In genomic region chr14:72942571-72942970, GRCm38 (mm10) we compare ENCODE assay signal across 25 mouse cellular contexts.
"Had no signal": no experiment of that assay in that cellular context is flagged by ENCODE, and none has a peak within 500 bp of the region (broad histone marks: within the 10 kb centered on the region; RNA-seq: fewer than 3 reads in every experiment).

No protein-coding gene starts in this region.

- H3K4me1 ChIP-seq: heart, embryonic 13.5 days; heart, embryonic 15.5 days; hindbrain, embryonic 13.5 days; hindbrain, embryonic 15.5 days; intestine, embryonic 15.5 days; limb, embryonic 13.5 days; limb, embryonic 15.5 days; liver, embryonic 12.5 days had no signal

- H3K9me3 ChIP-seq: heart, embryonic 13.5 days; heart, embryonic 15.5 days; hindbrain, embryonic 13.5 days; hindbrain, embryonic 15.5 days; intestine, embryonic 15.5 days; limb, embryonic 13.5 days; limb, embryonic 15.5 days; liver, embryonic 12.5 days had no signal

- H3K4me2 ChIP-seq: heart, embryonic 11.5 days; heart, embryonic 13.5 days; heart, embryonic 15.5 days; hindbrain, embryonic 13.5 days; hindbrain, embryonic 15.5 days; intestine, embryonic 15.5 days; limb, embryonic 13.5 days; limb, embryonic 15.5 days; liver, embryonic 12.5 days had no signal

- H3K27me3 ChIP-seq: heart, embryonic 13.5 days; heart, embryonic 15.5 days; hindbrain, embryonic 13.5 days; hindbrain, embryonic 15.5 days; intestine, embryonic 15.5 days; limb, embryonic 13.5 days; limb, embryonic 15.5 days; liver, embryonic 12.5 days had no signal

- DNase-seq: gastrocnemius, postnatal 14 days; gastrocnemius, postnatal 36 days; heart, adult 11 months; heart, adult 2 months; heart, postnatal 14 days; heart, postnatal 36 days; kidney, adult 18-20 months; kidney, adult 8-10 months; kidney, postnatal 10 days; kidney, postnatal 25 days; kidney, postnatal 4 days; left cerebral cortex, postnatal 4 days had no signal

- H3K4me3 ChIP-seq: heart, adult 2 months; heart, embryonic 13.5 days; heart, embryonic 15.5 days; hindbrain, embryonic 13.5 days; hindbrain, embryonic 15.5 days; intestine, embryonic 15.5 days; layer of hippocampus, adult 2 months; limb, embryonic 13.5 days; limb, embryonic 15.5 days; liver, embryonic 12.5 days had no signal

- H3K27ac ChIP-seq: heart, adult 2 months; heart, embryonic 13.5 days; heart, embryonic 15.5 days; hindbrain, embryonic 13.5 days; hindbrain, embryonic 15.5 days; intestine, embryonic 15.5 days; layer of hippocampus, adult 2 months; limb, embryonic 13.5 days; limb, embryonic 15.5 days; liver, embryonic 12.5 days; liver, embryonic 14.5 days had no signal

- H3K9ac ChIP-seq: heart, embryonic 13.5 days; heart, embryonic 15.5 days; hindbrain, embryonic 13.5 days; hindbrain, embryonic 15.5 days; intestine, embryonic 15.5 days; limb, embryonic 13.5 days; limb, embryonic 15.5 days; liver, embryonic 12.5 days; liver, embryonic 14.5 days had no signal

- H3K36me3 ChIP-seq: heart, embryonic 13.5 days; heart, embryonic 15.5 days; hindbrain, embryonic 13.5 days; hindbrain, embryonic 15.5 days; intestine, embryonic 15.5 days; limb, embryonic 13.5 days; limb, embryonic 15.5 days; liver, embryonic 12.5 days had no signal

- ATAC-seq: inflammation-experienced regulatory T-cells, adult 6 months; intestine, embryonic 15.5 days; intestine, postnatal 0 days; liver, embryonic 12.5 days had no signal
